Mouse (Mus musculus) intestine, embryonic 14.5 days (tissue): ENCODE measurements around the gene Tjp1. TPM values are rescaled to one million over a fixed set of nuclear protein-coding genes. Genes with fewer than 3 reads are reported as not detected.
A peak's percentile ranks its signal among the peaks of the same experiment; 100 is the strongest.

ENCODE experiments used
- ATAC-seq: fragments of 200-750 bp; cut with Nextera tagmentation; replicated peaks from 2 replicates; pipeline ENCODE4 v1.8.0; 2017; ENCODE audit warnings: low read depth, moderate number of reproducible peaks, moderate TSS enrichment, moderate library complexity; ENCODE audit not compliant: low FRiP score, low TSS enrichment
- DNase-seq: peaks from one replicate; pipeline ENCODE4 v3.0.0-alpha.2; 2018; ENCODE audit warnings: low spot score
- H3K27ac ChIP-seq: fragments of 300-500 bp; sonication (generic); 2 replicates; pipeline ENCODE4 v1.5.1; 2014; ENCODE audit warnings: low read depth, mild to moderate bottlenecking, control low read depth
- H3K27me3 ChIP-seq: fragments of 300-500 bp; sonication (generic); replicated peaks from 2 replicates; pipeline ENCODE4 v1.6.1; 2014; ENCODE audit warnings: low read length, control low read depth; ENCODE audit not compliant: control insufficient read depth, insufficient read depth
- H3K36me3 ChIP-seq: fragments of 300-500 bp; sonication (generic); 2 replicates; pipeline ENCODE4 v1.6.1; 2014; ENCODE audit warnings: low read length, control low read depth; ENCODE audit not compliant: control insufficient read depth, insufficient read depth
- H3K4me1 ChIP-seq: fragments of 300-500 bp; sonication (generic); replicated peaks from 2 replicates; pipeline ENCODE4 v1.6.1; 2014; ENCODE audit warnings: low read length, control low read depth, mixed read lengths; ENCODE audit not compliant: control insufficient read depth, insufficient read depth
- H3K4me2 ChIP-seq: fragments of 300-500 bp; sonication (generic); 2 replicates; pipeline ENCODE4 v1.6.1; 2014; ENCODE audit warnings: low read length
- H3K4me3 ChIP-seq: fragments of 300-500 bp; sonication (generic); 2 replicates; pipeline ENCODE4 v1.5.1; 2014; ENCODE audit warnings: low read depth, low read length, control low read depth, mixed read lengths
- H3K9ac ChIP-seq: fragments of 300-500 bp; sonication (generic); 2 replicates; pipeline ENCODE4 v1.6.1; 2014; ENCODE audit warnings: mild to moderate bottlenecking, low read length
- H3K9me3 ChIP-seq: fragments of 300-500 bp; sonication (generic); 2 replicates; pipeline ENCODE4 v1.6.1; 2016; ENCODE audit warnings: low read length, control low read depth; ENCODE audit not compliant: control insufficient read depth
- WGBS: fragments of 180-500 bp; shearing (Covaris S2); extraction: QIAGEN DNeasy Blood & Tissue Kit; methylation state at CpG from one replicate; pipeline ENCODE4 v1.1.7; 2014; 5-methylcytosine and 5-hydroxymethylcytosine counted together
- polyA plus RNA-seq: library from polyadenylated mRNA; unstranded; fragments of >200 nt; fragmentation: Nextera tagmentation; extraction: Ambion mirVana; gene quantifications from 2 replicates; pipeline ENCODE4 v1.2.1, GENCODE M21; 2014

Tjp1 gene
- 15.9 and 21.9 TPM in 2 replicates for polyA plus RNA-seq

GRCm38 (mm10) chr7:65527071-65528007 is at the start of gene Tjp1:
Tjp1 (minus strand) TSS chr7:65527781.
- Histone ChIP-seq H3K4me2 (peak within 1 kb of the TSS; percentile 97), H3K4me3 (peak within 1 kb of the TSS; percentile 63), H3K27ac (no peak within 1 kb of the TSS), H3K9ac (peak within 1 kb of the TSS; percentile 44), H3K9me3 (no peaks in the 10 kb centered on the region), H3K4me1 (no peaks in the 10 kb centered on the region), H3K36me3 (no peaks in the 10 kb centered on the region), H3K27me3 (peaks cover 34% of the 10 kb centered on the region)
- DNase-seq = peak; percentile 73
- under 1% methylated on average over 99 of the region's 115 CpGs for whole genome bisulfite sequencing
- peak; percentile 64 for ATAC-seq

- WGBS = 47% methylated on average over 12 of the region's 12 CpGs
- Histone ChIP-seq H3K27me3 (no peaks in the 10 kb centered on the region), H3K9ac (no peak overlapping the region), H3K4me3 (no peak overlapping the region), H3K4me1 (no peaks in the 10 kb centered on the region), H3K36me3 (no peaks in the 10 kb centered on the region), H3K9me3 (no peaks in the 10 kb centered on the region), H3K27ac (no peak overlapping the region), H3K4me2 (no peak overlapping the region)
- DNase-seq (peak; percentile 53), ATAC-seq (no peak)
Observed at GRCm38 (mm10) chr7:65577118-65577517, 49.5 kb upstream of the Tjp1 start.

- Histone ChIP-seq H3K27ac (no peak overlapping the region), H3K4me3 (no peak overlapping the region), H3K4me1 (no peaks in the 10 kb centered on the region), H3K9me3 (no peaks in the 10 kb centered on the region), H3K27me3 (no peaks in the 10 kb centered on the region), H3K36me3 (no peaks in the 10 kb centered on the region), H3K9ac (no peak overlapping the region), H3K4me2 (no peak overlapping the region)
- 72% methylated on average over 5 of the region's 5 CpGs for WGBS
- DNase-seq (no peak), ATAC-seq (no peak)
Observed at GRCm38 (mm10) chr7:65572731-65573130, 45.1 kb upstream of the Tjp1 start.

- DNase-seq (no peak), ATAC-seq (no peak)
- no peak overlapping the region for H3K4me2 ChIP-seq
- WGBS = 82% methylated on average over 4 of the region's 4 CpGs
- H3K27me3 ChIP-seq = no peaks in the 10 kb centered on the region
- no peaks in the 10 kb centered on the region for H3K4me1 ChIP-seq
- no peak overlapping the region for H3K4me3 ChIP-seq
- no peak overlapping the region for H3K27ac ChIP-seq
- H3K9me3 ChIP-seq = no peaks in the 10 kb centered on the region
- no peaks in the 10 kb centered on the region for H3K36me3 ChIP-seq
- no peak overlapping the region for H3K9ac ChIP-seq
Observed at GRCm38 (mm10) chr7:65570691-65571090, 43.1 kb upstream of the Tjp1 start.

- H3K27me3 ChIP-seq = no peaks in the 10 kb centered on the region
- no peak overlapping the region for H3K27ac ChIP-seq
- H3K4me2 ChIP-seq = no peak overlapping the region
- DNase-seq = no peak
- no peak overlapping the region for H3K9ac ChIP-seq
- no peak for ATAC-seq
- H3K36me3 ChIP-seq = no peaks in the 10 kb centered on the region
- H3K4me1 ChIP-seq = no peaks in the 10 kb centered on the region
- no peaks in the 10 kb centered on the region for H3K9me3 ChIP-seq
- WGBS = 46% methylated on average over 1 of the region's 1 CpGs
- H3K4me3 ChIP-seq = no peak overlapping the region
Observed at GRCm38 (mm10) chr7:65555996-65556395, 28.4 kb upstream of the Tjp1 start.

- DNase-seq (no peak), ATAC-seq (no peak)
- no peak overlapping the region for H3K9ac ChIP-seq
- no peaks in the 10 kb centered on the region for H3K4me1 ChIP-seq
- H3K4me2 ChIP-seq = no peak overlapping the region
- H3K9me3 ChIP-seq = no peaks in the 10 kb centered on the region
- no peak overlapping the region for H3K4me3 ChIP-seq
- no peaks in the 10 kb centered on the region for H3K36me3 ChIP-seq
- no peak overlapping the region for H3K27ac ChIP-seq
- H3K27me3 ChIP-seq = no peaks in the 10 kb centered on the region
- WGBS = 29% methylated on average over 5 of the region's 5 CpGs
Observed at GRCm38 (mm10) chr7:65545741-65546140, 18.2 kb upstream of the Tjp1 start.

GRCm38 (mm10) chr7:65532689-65533088 is 5.1 kb upstream of the Tjp1 start:
- no peaks in the 10 kb centered on the region for H3K36me3 ChIP-seq
- H3K4me1 ChIP-seq = no peaks in the 10 kb centered on the region
- H3K27ac ChIP-seq = no peak overlapping the region
- DNase-seq (no peak), ATAC-seq (no peak)
- no peak overlapping the region for H3K4me3 ChIP-seq
- no peak overlapping the region for H3K9ac ChIP-seq
- WGBS = 61% methylated on average over 4 of the region's 4 CpGs
- H3K4me2 ChIP-seq = no peak overlapping the region
- H3K9me3 ChIP-seq = 0 out of 2 replicates have a peak, but pooled peaks cover 4% of the 10 kb centered on the region
- peaks cover 10% of the 10 kb centered on the region for H3K27me3 ChIP-seq

GRCm38 (mm10) chr7:65523116-65523515 is 4.5 kb downstream of the Tjp1 start:
- peaks cover 28% of the 10 kb centered on the region for H3K27me3 ChIP-seq
- H3K9ac ChIP-seq = no peak overlapping the region
- H3K27ac ChIP-seq = no peak overlapping the region
- no peak for DNase-seq
- no peak for ATAC-seq
- H3K4me2 ChIP-seq = no peak overlapping the region
- no peak overlapping the region for H3K4me3 ChIP-seq
- peaks cover 3% of the 10 kb centered on the region; the same call in 1 of the 2 replicates for H3K4me1 ChIP-seq
- no peaks in the 10 kb centered on the region for H3K9me3 ChIP-seq
- WGBS = 96% methylated on average over 4 of the region's 4 CpGs
- no peaks in the 10 kb centered on the region for H3K36me3 ChIP-seq

- H3K9ac ChIP-seq = no peak overlapping the region
- H3K9me3 ChIP-seq = no peaks in the 10 kb centered on the region
- no peak overlapping the region for H3K4me2 ChIP-seq
- ATAC-seq = no peak
- DNase-seq = no peak
- WGBS = 70% methylated on average over 12 of the region's 12 CpGs
- no peaks in the 10 kb centered on the region for H3K36me3 ChIP-seq
- no peak overlapping the region for H3K27ac ChIP-seq
- H3K27me3 ChIP-seq = peaks cover 22% of the 10 kb centered on the region
- H3K4me1 ChIP-seq = peaks cover 3% of the 10 kb centered on the region; the same call in 1 of the 2 replicates
- no peak overlapping the region for H3K4me3 ChIP-seq
Observed at GRCm38 (mm10) chr7:65522490-65522889, 5.1 kb downstream of the Tjp1 start.
